Mouse (Mus musculus): ENCODE results near the gene Robo2.

- TF ChIP-seq POLR2A (IDR thresholded peaks at IDR 0.05; ENCODE audit: control insufficient read depth in 1 of 2, insufficient read depth in 1 of 2, low read depth in 1 of 2, low read length in 2 of 2, poor library complexity in 1 of 2): no peak
- no peak for TF ChIP-seq HCFC1 (IDR thresholded peaks at IDR 0.05; ENCODE audit: low read depth, low read length)
- TF ChIP-seq CTCF (IDR thresholded peaks at IDR 0.05 in 2 of 3, conservative IDR thresholded peaks at IDR 0.05 in 1 of 3; ENCODE audit: control insufficient read depth in 1 of 3, insufficient read depth in 1 of 3, low read depth in 2 of 3, low read length in 3 of 3, poor library complexity in 1 of 3, severe bottlenecking in 1 of 3): no peak
- no peak for TF ChIP-seq NELFE (IDR thresholded peaks at IDR 0.05; ENCODE audit: low read depth, low read length)
- no peak for TF ChIP-seq MAFK (IDR thresholded peaks at IDR 0.05; ENCODE audit: borderline replicate concordance, low read depth, low read length)
- TF ChIP-seq GABPA (IDR thresholded peaks at IDR 0.05; ENCODE audit: low read depth, low read length): no peak
Measured at GRCm38 (mm10) chr16:74282549-74282948, 129.1 kb downstream of the Robo2 start.

Measured in MEL (cell line).